Mouse (Mus musculus): Measurements from ENCODE around the gene Nup62cl. TPM values are rescaled to one million over a fixed set of nuclear protein-coding genes. Genes with fewer than 3 reads are reported as not detected.
A peak's percentile ranks its signal among the peaks of the same experiment; 100 is the strongest.

The Nup62cl gene
- polyA plus RNA-seq (2016; fragmentation: Nextera tagmentation; extraction: Ambion mirVana), result 1.7 and 1.9 TPM in 2 replicates

DNA sequence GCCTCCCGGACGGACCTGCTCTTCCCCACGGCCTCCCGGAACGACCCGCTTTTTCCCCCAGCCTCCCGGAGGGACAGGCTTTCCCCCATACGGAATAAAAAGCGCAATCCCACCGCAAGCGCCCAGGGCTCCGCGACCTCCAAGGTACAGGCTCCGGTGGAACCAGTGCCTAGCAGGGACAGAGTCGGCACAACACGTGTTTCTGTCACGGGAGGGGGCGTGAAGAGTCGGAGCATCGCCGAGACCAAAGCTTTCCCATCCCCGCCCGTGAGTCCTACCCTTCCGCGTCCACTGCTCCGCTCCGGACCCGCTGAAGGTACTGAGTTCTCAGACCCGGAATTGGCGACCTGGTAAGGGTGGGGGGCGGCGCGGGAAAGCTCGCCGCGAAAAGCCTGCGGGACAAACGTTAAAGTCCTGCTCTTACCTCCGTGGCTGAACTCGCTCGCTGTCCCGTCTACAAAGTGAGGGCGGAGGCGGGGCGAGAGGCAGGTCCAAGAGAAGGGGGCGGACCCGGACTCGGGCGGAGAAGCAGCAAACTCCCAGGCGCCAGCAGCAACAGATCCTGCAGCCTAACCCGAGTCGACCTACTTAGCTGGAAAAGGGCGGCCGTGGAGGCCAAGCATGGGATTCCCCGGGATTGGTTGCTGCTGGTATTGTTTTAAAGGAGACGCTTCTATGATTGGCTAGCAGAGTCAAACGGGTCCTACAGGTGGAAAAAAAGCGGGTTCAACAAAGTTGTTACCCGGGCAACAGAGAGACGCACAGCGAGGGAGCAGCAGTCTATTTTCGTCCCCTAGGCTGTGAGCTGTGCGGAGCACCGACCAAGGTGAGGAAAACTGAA, at the start of gene Nup62cl, which contains the start of gene Pih1h3b:
Gene Nup62cl (minus strand): TSS at position 578 of the 841 bp plus-strand sequence.
Gene Pih1h3b (plus strand): TSS at position 745 of the 841 bp plus-strand sequence.
- peak within 1 kb of the TSS; percentile 37 for H3K4me3 ChIP-seq
- peak within 1 kb of the TSS; percentile 51 for H3K4me2 ChIP-seq (replicated peaks)
- no peak within 1 kb of the TSS for H3K27ac ChIP-seq
- 33% methylated on average over 63 of the region's 64 CpGs for WGBS
- H3K27me3 ChIP-seq, result peaks cover 39% of the 10 kb centered on the region
- no peak within 1 kb of the TSS for H3K9ac ChIP-seq
- no peaks in the 10 kb centered on the region for H3K4me1 ChIP-seq
- ATAC-seq (ENCODE audit: low FRiP score), result peak; percentile 78
- H3K9me3 ChIP-seq (replicated peaks), result no peaks in the 10 kb centered on the region
- H3K36me3 ChIP-seq, result no peaks in the 10 kb centered on the region

- WGBS, result 87% methylated on average over 2 of the region's 2 CpGs
- Histone ChIP-seq H3K9ac (no peak overlapping the region), H3K4me3 (no peak overlapping the region), H3K9me3 (replicated peaks) (no peaks in the 10 kb centered on the region), H3K27ac (no peak overlapping the region), H3K27me3 (peaks cover 5% of the 10 kb centered on the region; the same call in 1 of the 2 replicates), H3K4me1 (no peaks in the 10 kb centered on the region), H3K36me3 (no peaks in the 10 kb centered on the region), H3K4me2 (replicated peaks) (no peak overlapping the region)
- no peak for ATAC-seq (ENCODE audit: low FRiP score)
These were observed 31.6 kb upstream of the Nup62cl start for GRCm38 (mm10) chrX:140094066-140094465.

GRCm38 (mm10) chrX:140082535-140082934, 20.0 kb upstream of the Nup62cl start:
- Histone ChIP-seq H3K27ac (no peak overlapping the region), H3K9me3 (replicated peaks) (no peaks in the 10 kb centered on the region), H3K4me1 (no peaks in the 10 kb centered on the region), H3K4me2 (replicated peaks) (no peak overlapping the region), H3K27me3 (no peaks in the 10 kb centered on the region), H3K4me3 (no peak overlapping the region), H3K36me3 (no peaks in the 10 kb centered on the region), H3K9ac (no peak overlapping the region)
- 89% methylated on average over 2 of the region's 2 CpGs for WGBS
- no peak for ATAC-seq (ENCODE audit: low FRiP score)

- Histone ChIP-seq H3K36me3 (no peaks in the 10 kb centered on the region), H3K4me1 (no peaks in the 10 kb centered on the region), H3K9me3 (replicated peaks) (no peaks in the 10 kb centered on the region), H3K4me3 (peak overlapping the region; percentile 37), H3K27ac (no peak overlapping the region), H3K9ac (no peak overlapping the region), H3K4me2 (replicated peaks) (peak overlapping the region; percentile 51), H3K27me3 (peaks cover 39% of the 10 kb centered on the region)
- WGBS, result 17% methylated on average over 88 of the region's 90 CpGs
- ATAC-seq (ENCODE audit: low FRiP score), result peak; percentile 52; the same call in 1 of the 2 replicates
These were observed 1.3 kb downstream of the Nup62cl start for GRCm38 (mm10) chrX:140060886-140061874.

DNA sequence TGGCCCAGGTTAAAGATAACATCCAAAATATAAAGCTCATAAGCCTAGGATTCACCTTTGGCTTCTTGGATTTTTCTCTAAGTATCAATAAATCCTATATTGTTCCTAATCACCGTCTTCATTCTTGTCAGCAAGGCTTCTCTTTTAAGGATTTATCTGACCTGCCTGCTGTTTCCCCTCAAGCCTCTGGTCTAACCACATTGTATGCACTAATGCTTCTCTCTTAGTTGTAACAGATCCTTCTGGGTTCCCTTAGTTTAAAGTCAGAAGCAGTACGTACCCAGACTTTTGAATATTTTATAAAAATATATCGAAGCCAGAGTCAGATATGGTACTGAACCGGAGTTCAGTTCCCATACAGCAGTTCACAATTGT, 63.8 kb downstream of the Nup62cl start:
- ATAC-seq (ENCODE audit: low FRiP score), result peak; percentile 54
- no peak overlapping the region for H3K9ac ChIP-seq
- WGBS, result 88% methylated on average over 4 of the region's 4 CpGs
- no peak overlapping the region for H3K4me2 ChIP-seq (replicated peaks)
- no peaks in the 10 kb centered on the region for H3K4me1 ChIP-seq
- no peaks in the 10 kb centered on the region for H3K36me3 ChIP-seq
- no peak overlapping the region for H3K4me3 ChIP-seq
- H3K9me3 ChIP-seq (replicated peaks), result no peaks in the 10 kb centered on the region
- no peaks in the 10 kb centered on the region for H3K27me3 ChIP-seq
- H3K27ac ChIP-seq, result no peak overlapping the region

- peaks cover 4% of the 10 kb centered on the region; the same call in 1 of the 2 replicates for H3K36me3 ChIP-seq
- 17% methylated on average over 24 of the region's 25 CpGs for WGBS
- H3K9ac ChIP-seq, result peak within 1 kb of the TSS; percentile 57; the same call in 1 of the 2 replicates
- H3K9me3 ChIP-seq (replicated peaks), result no peaks in the 10 kb centered on the region
- H3K4me1 ChIP-seq, result no peaks in the 10 kb centered on the region
- peak; percentile 92 for ATAC-seq (ENCODE audit: low FRiP score)
- peak within 1 kb of the TSS; percentile 49 for H3K4me3 ChIP-seq
- 0 out of 2 replicates have a peak within 1 kb of the TSS, but pooled peaks have one; percentile 4 for H3K27ac ChIP-seq
- H3K4me2 ChIP-seq (replicated peaks), result peak within 1 kb of the TSS; percentile 44
- no peaks in the 10 kb centered on the region for H3K27me3 ChIP-seq
These were observed 64.5 kb downstream of the Nup62cl start, which contains the start of gene Rbm41 for GRCm38 (mm10) chrX:139997740-139998690. TSS of gene Rbm41 (minus strand) at chrX:139998595.

DNA sequence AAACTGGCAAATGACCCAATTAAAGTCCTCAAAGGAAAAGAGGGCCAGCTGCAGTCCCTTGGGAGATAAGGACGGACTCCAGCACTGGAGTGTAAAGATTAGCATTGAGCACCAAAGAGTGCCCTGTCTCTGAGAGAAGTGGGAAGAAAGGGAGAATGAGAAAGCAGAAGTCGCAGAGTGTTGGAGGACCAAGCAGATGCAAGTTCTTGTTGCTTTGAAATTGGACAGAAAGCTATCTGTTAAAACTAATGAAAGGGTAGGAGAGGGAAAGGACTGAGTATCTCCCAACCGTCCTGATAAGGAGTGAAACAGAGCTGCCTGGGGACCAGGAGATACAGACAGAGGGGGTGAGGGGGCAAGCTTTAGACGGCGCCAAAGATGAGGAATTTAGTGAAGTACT, 80.4 kb downstream of the Nup62cl start:
- Histone ChIP-seq H3K27me3 (no peaks in the 10 kb centered on the region), H3K9ac (no peak overlapping the region), H3K9me3 (replicated peaks) (no peaks in the 10 kb centered on the region), H3K4me3 (no peak overlapping the region), H3K4me2 (replicated peaks) (no peak overlapping the region), H3K27ac (no peak overlapping the region), H3K4me1 (no peaks in the 10 kb centered on the region), H3K36me3 (no peaks in the 10 kb centered on the region)
- ATAC-seq (ENCODE audit: low FRiP score), result no peak
- 82% methylated on average over 5 of the region's 5 CpGs for WGBS

Other genes with a start within 250 kb of the Nup62cl start
- 8.2 and 8.9 TPM in 2 replicates for gene Morc4, start 191.0 kb downstream of the Nup62cl start, polyA plus RNA-seq (2016; fragmentation: Nextera tagmentation; extraction: Ambion mirVana)
- 8.0 and 10.4 TPM in 2 replicates for gene Rbm41, start 64.1 kb downstream of the Nup62cl start, polyA plus RNA-seq (2016; fragmentation: Nextera tagmentation; extraction: Ambion mirVana)
- gene Pih1h3b, start 167 bp upstream of the Nup62cl start, polyA plus RNA-seq (2016; fragmentation: Nextera tagmentation; extraction: Ambion mirVana), result not detected in 2 replicates